Mouse (Mus musculus): ENCODE measurements around the gene Ddx51. TPM values are rescaled to one million over a fixed set of nuclear protein-coding genes. Genes with fewer than 3 reads are reported as not detected.
A peak's percentile ranks its signal among the peaks of the same experiment; 100 is the strongest.

Ddx51 gene
- total RNA-seq (2021) (1 to 10 TPM; 8.9 to 9.1 TPM), polyA plus RNA-seq (2012; rRNA removed) (8.8 and 10.8 TPM in 2 replicates)
- long read RNA-seq, full-length matches to known transcripts = 4 of 4 reads
- long read RNA-seq, partial matches to known transcripts = 0 of 4 reads
- long read RNA-seq, other reads (novel, unspliced or antisense) = 0 of 4 reads

GRCm38 (mm10) chr5:110652719-110653648 is at the start of gene Ddx51, which contains the start of gene Noc4l:
Gene Ddx51 (plus strand): TSS chr5:110653451.
Gene Noc4l (minus strand): TSS chr5:110653417.
- TF ChIP-seq CTCF (IDR thresholded peaks at IDR 0.05) = 0 out of 2 replicates have a peak, but pooled peaks have one; percentile 17
- 0 out of 2 replicates have a peak, but pooled peaks have one; percentile 43 for TF ChIP-seq EP300 (IDR thresholded peaks at IDR 0.05; ENCODE audit: insufficient read depth, low read depth, low read length)
- peak; percentile 58; the same call in 1 of the 2 replicates for TF ChIP-seq POLR2A (IDR thresholded peaks at IDR 0.05; ENCODE audit: insufficient read depth, low read depth, low read length)
- H3K4me1 ChIP-seq (ENCODE audit: control insufficient read depth, insufficient read depth, low read length) = peaks cover 3% of the 10 kb centered on the region; the same call in 1 of the 2 replicates
- no peaks in the 10 kb centered on the region for H3K79me2 ChIP-seq (replicated peaks; ENCODE audit: control insufficient read depth, insufficient read depth, low read length)
- H3K4me3 ChIP-seq = peak within 1 kb of the TSS; percentile 95
- DNase-seq = peak; percentile 94 to 97
- under 1% methylated on average over 91 of the region's 91 CpGs for WGBS
- H3K36me3 ChIP-seq (ENCODE audit: control insufficient read depth, insufficient read depth, low read length) = no peaks in the 10 kb centered on the region
- peak within 1 kb of the TSS; percentile 87 for H3K9ac ChIP-seq (ENCODE audit: low read depth, low read length)
- H3K27me3 ChIP-seq (ENCODE audit: control insufficient read depth, insufficient read depth, low read length) = no peaks in the 10 kb centered on the region
- H3K27ac ChIP-seq = peak within 1 kb of the TSS; percentile 73
- intact Hi-C loops (cut with DNase I) = no loop called here

GRCm38 (mm10) chr5:110604311-110604710 is 48.9 kb upstream of the Ddx51 start:
- H3K79me2 ChIP-seq (replicated peaks; ENCODE audit: control insufficient read depth, insufficient read depth, low read length) = no peaks in the 10 kb centered on the region
- intact Hi-C loops (cut with DNase I) = no loop called here
- H3K9ac ChIP-seq (ENCODE audit: low read depth, low read length) = no peak overlapping the region
- H3K4me3 ChIP-seq = no peak overlapping the region
- no peaks in the 10 kb centered on the region for H3K4me1 ChIP-seq (ENCODE audit: control insufficient read depth, insufficient read depth, low read length)
- TF ChIP-seq EP300 (IDR thresholded peaks at IDR 0.05; ENCODE audit: insufficient read depth, low read depth, low read length) = no peak
- no peak for TF ChIP-seq CTCF (IDR thresholded peaks at IDR 0.05)
- no peak for TF ChIP-seq POLR2A (IDR thresholded peaks at IDR 0.05; ENCODE audit: insufficient read depth, low read depth, low read length)
- no peak overlapping the region for H3K27ac ChIP-seq
- no peaks in the 10 kb centered on the region for H3K36me3 ChIP-seq (ENCODE audit: control insufficient read depth, insufficient read depth, low read length)
- no peaks in the 10 kb centered on the region for H3K27me3 ChIP-seq (ENCODE audit: control insufficient read depth, insufficient read depth, low read length)
- no peak for DNase-seq
- 76% methylated on average over 2 of the region's 2 CpGs for WGBS

- no peak overlapping the region for H3K27ac ChIP-seq
- no peaks in the 10 kb centered on the region for H3K36me3 ChIP-seq (ENCODE audit: control insufficient read depth, insufficient read depth, low read length)
- DNase-seq = no peak
- H3K4me1 ChIP-seq (ENCODE audit: control insufficient read depth, insufficient read depth, low read length) = no peaks in the 10 kb centered on the region
- no peak for TF ChIP-seq CTCF (IDR thresholded peaks at IDR 0.05)
- TF ChIP-seq EP300 (IDR thresholded peaks at IDR 0.05; ENCODE audit: insufficient read depth, low read depth, low read length) = no peak
- no peak for TF ChIP-seq POLR2A (IDR thresholded peaks at IDR 0.05; ENCODE audit: insufficient read depth, low read depth, low read length)
- WGBS = 38% methylated on average over 5 of the region's 5 CpGs
- H3K27me3 ChIP-seq (ENCODE audit: control insufficient read depth, insufficient read depth, low read length) = no peaks in the 10 kb centered on the region; the same call in 1 of the 2 replicates
- no peak overlapping the region for H3K4me3 ChIP-seq
- no peaks in the 10 kb centered on the region for H3K79me2 ChIP-seq (replicated peaks; ENCODE audit: control insufficient read depth, insufficient read depth, low read length)
- intact Hi-C loops (cut with DNase I) = no loop called here
- no peak overlapping the region for H3K9ac ChIP-seq (ENCODE audit: low read depth, low read length)
Observed at GRCm38 (mm10) chr5:110605531-110606221, 47.6 kb upstream of the Ddx51 start.

GRCm38 (mm10) chr5:110607767-110608166 is 45.5 kb upstream of the Ddx51 start:
- Histone ChIP-seq H3K9ac (ENCODE audit: low read depth, low read length) (no peak overlapping the region), H3K4me1 (ENCODE audit: control insufficient read depth, insufficient read depth, low read length) (no peaks in the 10 kb centered on the region), H3K27me3 (ENCODE audit: control insufficient read depth, insufficient read depth, low read length) (no peaks in the 10 kb centered on the region; the same call in 1 of the 2 replicates), H3K36me3 (ENCODE audit: control insufficient read depth, insufficient read depth, low read length) (no peaks in the 10 kb centered on the region), H3K27ac (no peak overlapping the region), H3K79me2 (replicated peaks; ENCODE audit: control insufficient read depth, insufficient read depth, low read length) (no peaks in the 10 kb centered on the region), H3K4me3 (no peak overlapping the region)
- WGBS = 60% methylated on average over 3 of the region's 3 CpGs
- DNase-seq = no peak
- TF ChIP-seq EP300 (IDR thresholded peaks at IDR 0.05; ENCODE audit: insufficient read depth, low read depth, low read length) (no peak), CTCF (IDR thresholded peaks at IDR 0.05) (no peak), POLR2A (IDR thresholded peaks at IDR 0.05; ENCODE audit: insufficient read depth, low read depth, low read length) (no peak)
- intact Hi-C loops (cut with DNase I) = no loop called here

- intact Hi-C loops (cut with DNase I) = no loop called here
- no peak overlapping the region for H3K9ac ChIP-seq (ENCODE audit: low read depth, low read length)
- no peak for TF ChIP-seq CTCF (IDR thresholded peaks at IDR 0.05)
- no peaks in the 10 kb centered on the region for H3K4me1 ChIP-seq (ENCODE audit: control insufficient read depth, insufficient read depth, low read length)
- H3K79me2 ChIP-seq (replicated peaks; ENCODE audit: control insufficient read depth, insufficient read depth, low read length) = no peaks in the 10 kb centered on the region
- no peak overlapping the region for H3K4me3 ChIP-seq
- no peak for DNase-seq
- no peak overlapping the region for H3K27ac ChIP-seq
- 73% methylated on average over 6 of the region's 6 CpGs for WGBS
- no peaks in the 10 kb centered on the region; the same call in 1 of the 2 replicates for H3K27me3 ChIP-seq (ENCODE audit: control insufficient read depth, insufficient read depth, low read length)
- H3K36me3 ChIP-seq (ENCODE audit: control insufficient read depth, insufficient read depth, low read length) = no peaks in the 10 kb centered on the region
Observed at GRCm38 (mm10) chr5:110608336-110608735, 44.9 kb upstream of the Ddx51 start.

Measured in heart, adult 2 months (tissue).